Mouse (Mus musculus) activated CD4-positive, CD25-positive, alpha-beta regulatory T cell, adult 4 months (primary cell): Measurements from ENCODE around the gene Dll4. TPM values are rescaled to one million over a fixed set of nuclear protein-coding genes. Genes with fewer than 3 reads are reported as not detected.

Experiments used
- polyA plus RNA-seq, 2 experiments: library from polyadenylated mRNA; unstranded; fragments of 100-300 nt; shearing (Covaris generic); gene quantifications; one replicate each; pipeline ENCODE4 v1.2.1; 2017

Gene Dll4
- polyA plus RNA-seq, 2 experiments from 2014 or later = not detected

Other genes with a start within 250 kb of the Dll4 start
- gene Rad51, start 213.0 kb upstream of the Dll4 start, polyA plus RNA-seq = 10 to 100 TPM in 1 of 2 experiments, 1 to 10 TPM in 1; 9.9 to 12.3 TPM
- 10 to 100 TPM; 10.5 to 15.3 TPM for gene Rmdn3, start 168.8 kb upstream of the Dll4 start, polyA plus RNA-seq
- not detected for gene Gchfr, start 158.0 kb upstream of the Dll4 start, polyA plus RNA-seq
- under 1 TPM; 0.29 to 0.70 TPM for gene Gm14137, start 151.3 kb upstream of the Dll4 start, polyA plus RNA-seq
- gene Zfyve19, start 117.2 kb upstream of the Dll4 start, polyA plus RNA-seq = 10 to 100 TPM; 31.4 to 44.0 TPM
- 10 to 100 TPM; 21.8 to 29.0 TPM for gene Dnajc17, start 117.0 kb upstream of the Dll4 start, polyA plus RNA-seq
- gene Ppp1r14d, start 95.9 kb upstream of the Dll4 start, polyA plus RNA-seq = not detected
- not detected for gene Spint1, start 88.4 kb upstream of the Dll4 start, polyA plus RNA-seq
- gene Rhov, start 54.5 kb upstream of the Dll4 start, polyA plus RNA-seq = not detected
- 1 to 10 TPM; 4.7 to 7.1 TPM for gene Vps18, start 37.0 kb upstream of the Dll4 start, polyA plus RNA-seq
- gene Chac1, start 25.4 kb downstream of the Dll4 start, polyA plus RNA-seq = not detected
- gene Ino80, start 151.9 kb downstream of the Dll4 start, polyA plus RNA-seq = 1 to 10 TPM; 7.0 to 7.1 TPM
- gene Exd1, start 221.8 kb downstream of the Dll4 start, polyA plus RNA-seq = under 1 TPM in 1 of 2 experiments, not detected in 1; 0.11 TPM
- gene Chp1, start 221.9 kb downstream of the Dll4 start, polyA plus RNA-seq = 10 to 100 TPM; 84.5 to 98.6 TPM